Mouse (Mus musculus) adipocyte (in vitro differentiated cells): ENCODE measurements around the gene Ccp110.

Experiments used
- DNase-seq: peaks from one replicate; pipeline ENCODE4 v3.0.0-alpha.2; 2016; ENCODE audit warnings: low spot score

The Ccp110 gene

DNA sequence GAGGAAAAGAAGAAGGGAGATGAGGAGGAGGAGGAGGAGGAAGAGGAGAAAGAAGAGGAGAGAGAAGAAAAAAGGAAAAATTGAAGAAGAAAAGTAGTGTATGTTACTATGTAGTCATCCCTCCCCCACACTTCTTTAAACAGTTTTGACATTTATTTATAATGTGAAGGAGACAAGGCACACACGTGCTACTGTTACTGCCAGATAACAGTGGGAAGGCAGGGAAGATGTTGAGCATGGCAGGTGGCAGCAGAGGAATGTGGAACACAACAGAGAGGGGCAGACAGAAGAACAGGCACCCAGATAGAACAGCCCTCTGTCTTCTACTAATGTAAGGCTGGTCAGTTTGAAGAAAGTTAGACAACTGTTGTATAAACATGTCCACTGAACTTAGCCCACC, 57.3 kb downstream of the Ccp110 start:
- no peak for DNase-seq

DNA sequence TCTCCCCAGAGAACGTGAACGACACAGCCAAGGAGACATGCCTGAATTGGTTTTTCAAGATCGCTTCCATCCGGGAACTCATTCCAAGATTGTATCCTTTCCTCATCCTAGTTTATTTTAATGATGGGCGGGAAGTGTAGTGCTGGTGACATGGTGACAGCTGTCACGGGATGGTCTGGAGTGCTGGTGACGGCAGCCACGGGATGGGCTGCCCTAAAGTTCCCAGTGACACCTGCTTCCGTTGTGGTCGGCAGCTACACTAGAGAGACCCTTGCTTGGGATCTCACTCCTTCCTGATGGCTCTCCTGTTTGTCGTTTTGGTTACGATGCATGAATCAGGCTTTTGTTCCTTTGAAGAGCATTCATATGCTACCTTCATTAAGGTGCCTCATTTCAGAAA, 60.7 kb downstream of the Ccp110 start:
- DNase-seq: no peak

DNA sequence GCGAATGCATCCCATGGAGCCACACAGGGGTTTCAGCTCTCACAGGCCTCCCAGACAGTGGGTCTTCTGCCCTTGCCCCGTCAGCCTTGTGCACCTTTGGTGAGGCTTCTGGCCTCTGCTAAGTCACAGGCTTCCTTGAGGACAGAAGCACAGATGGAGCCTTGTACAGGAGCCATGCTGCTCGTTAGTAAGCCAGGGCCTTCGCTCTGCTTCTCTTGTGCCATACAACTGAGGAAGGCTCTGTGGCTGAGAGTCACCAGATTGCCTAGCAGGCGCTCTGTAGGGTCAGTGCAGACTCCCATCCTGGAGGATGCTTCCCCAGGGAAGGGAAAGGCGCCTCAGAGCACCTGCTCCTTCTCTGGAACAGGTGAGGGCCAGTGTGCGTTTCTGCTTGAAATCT, 63.6 kb downstream of the Ccp110 start:
- no peak for DNase-seq

DNA sequence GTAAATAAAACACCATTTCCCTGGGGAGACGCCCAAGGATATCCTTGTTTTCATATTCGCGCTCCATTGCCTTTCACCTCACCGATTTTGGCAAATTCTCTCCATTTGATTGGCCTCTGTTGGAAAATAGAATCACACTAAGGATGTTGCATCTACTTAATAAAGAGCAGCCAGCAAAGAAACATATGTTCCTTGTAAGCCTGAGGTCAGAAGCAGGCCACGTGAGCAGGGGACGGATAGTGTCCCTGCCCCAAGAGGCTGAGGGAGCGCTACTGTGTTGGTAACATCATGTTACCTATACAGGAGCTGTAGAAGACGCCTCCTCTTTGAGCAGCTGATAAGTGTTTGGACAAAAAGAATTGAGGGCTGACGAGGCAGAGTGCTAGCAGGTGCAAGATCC, 64.1 kb downstream of the Ccp110 start:
- DNase-seq: no peak

DNA sequence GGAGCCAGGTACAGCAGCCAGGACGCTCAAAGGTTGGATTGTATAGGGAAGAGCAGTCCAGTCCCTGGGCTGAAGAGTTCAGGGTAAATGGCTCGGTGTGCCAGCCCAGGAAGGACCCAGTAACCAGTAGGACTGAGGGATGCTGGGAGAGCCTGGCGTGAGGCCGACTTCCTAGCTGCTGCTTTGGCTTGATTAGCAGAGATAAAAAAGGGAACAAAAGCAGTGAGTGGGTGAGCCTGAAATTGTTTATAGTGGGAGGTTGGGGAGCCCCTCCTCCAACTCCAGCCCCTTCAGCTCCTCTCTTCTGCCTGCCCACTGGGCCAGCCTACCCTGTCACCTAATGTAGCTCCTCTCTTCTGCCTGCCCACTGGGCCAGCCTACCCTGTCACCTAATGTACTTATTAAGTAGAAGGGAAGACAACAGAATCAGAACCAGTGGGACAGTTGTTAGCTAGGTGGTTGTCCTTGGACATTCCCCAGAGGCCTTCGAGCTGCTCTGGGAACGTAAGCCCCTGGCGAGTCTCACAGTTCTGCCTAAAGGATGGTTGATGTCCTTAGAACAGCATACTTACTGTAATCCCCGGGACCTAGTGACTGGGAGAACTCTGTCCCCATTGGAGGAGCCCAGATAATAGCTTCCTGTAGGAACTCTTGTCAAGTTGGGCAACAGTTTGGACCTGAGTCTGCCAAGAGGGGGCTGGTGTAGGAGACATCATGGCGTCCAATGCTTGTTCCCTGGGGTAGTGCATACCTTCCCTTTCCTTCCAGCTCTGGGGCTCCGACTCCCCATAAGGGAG, 65.4 kb downstream of the Ccp110 start:
- DNase-seq: no peak

DNA sequence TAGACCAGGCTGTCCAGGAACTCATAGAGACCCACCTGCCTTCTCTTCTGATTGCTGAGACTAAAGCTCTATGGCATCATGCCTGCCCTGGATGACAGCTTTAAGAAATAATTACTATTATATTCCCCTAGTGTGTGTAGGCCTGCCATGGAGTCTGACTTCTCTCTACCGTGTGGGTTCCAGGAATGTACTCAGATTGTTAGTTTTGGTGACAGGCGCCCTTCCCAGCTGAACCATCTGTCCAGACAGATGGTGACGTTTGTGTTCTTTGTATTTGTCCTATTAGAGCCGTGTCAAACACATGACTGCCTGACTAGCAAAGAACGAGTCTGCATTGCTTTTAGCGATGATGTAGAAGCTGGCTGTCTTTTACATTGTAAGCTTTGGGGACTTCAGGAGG, 66.2 kb downstream of the Ccp110 start:
- no peak for DNase-seq

DNA sequence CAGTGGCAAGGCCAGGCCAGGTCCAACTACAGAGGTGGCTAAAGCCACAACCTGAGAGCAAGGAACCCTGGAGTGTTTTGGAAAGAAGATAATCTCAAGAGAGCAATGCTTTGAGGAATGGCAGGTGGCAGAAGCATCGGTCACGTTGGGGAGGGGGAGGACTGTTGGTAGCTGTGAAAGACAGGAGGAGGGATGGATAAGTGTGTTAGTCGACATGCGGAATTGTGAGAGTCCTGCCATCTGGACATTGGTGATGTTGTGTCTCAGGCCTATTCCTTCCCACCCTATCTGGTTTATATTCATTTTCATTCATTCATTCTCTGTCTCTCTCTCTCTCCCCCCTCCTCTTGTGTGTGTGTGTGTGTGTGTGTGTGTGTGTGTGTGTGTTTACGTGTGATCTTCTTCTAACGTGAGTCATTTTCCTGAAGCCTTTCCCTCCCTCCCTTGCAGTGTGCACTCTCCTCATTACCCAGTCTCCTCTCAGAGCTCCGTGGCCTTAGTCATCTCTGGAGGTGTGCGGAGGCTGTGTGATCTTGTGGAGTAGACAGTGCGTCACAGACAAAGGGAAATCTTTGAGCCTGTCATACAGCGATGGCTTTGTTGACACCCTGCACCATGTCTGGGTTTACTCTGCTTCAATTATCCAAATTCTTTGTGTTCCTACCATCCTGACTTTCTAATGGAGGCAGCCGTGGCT, 71.1 kb downstream of the Ccp110 start:
- no peak for DNase-seq

DNA sequence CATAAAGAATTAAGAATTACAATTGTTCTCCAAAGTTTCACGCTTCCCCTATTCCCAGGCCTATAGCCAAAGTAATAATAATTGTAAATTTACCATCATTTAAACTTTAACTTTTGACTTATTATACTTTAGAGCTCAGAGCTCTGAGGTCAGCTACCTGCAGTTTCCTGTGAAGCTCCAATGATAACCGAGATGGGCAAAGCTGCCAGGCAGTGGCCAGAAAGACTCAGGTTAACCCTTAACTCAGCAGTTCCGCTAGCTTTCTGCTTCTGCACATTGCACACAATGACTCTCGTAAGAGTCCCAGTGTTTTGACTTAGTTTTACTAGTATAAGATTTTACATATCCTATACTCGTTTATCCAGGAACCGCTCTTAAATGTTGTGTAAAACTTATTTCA, 73.7 kb downstream of the Ccp110 start:
- DNase-seq: no peak
